Mouse (Mus musculus) heart, adult 2 months (tissue): ENCODE results near the gene Sh3bgrl3. TPM values are rescaled to one million over a fixed set of nuclear protein-coding genes. Genes with fewer than 3 reads are reported as not detected.

ENCODE experiments used
- DNase-seq, 2 experiments: peaks; one replicate each; pipeline ENCODE4 v3.0.0; 2021
- H3K27ac ChIP-seq: fragments of 200-600 bp; 2 replicates; pipeline ENCODE4 v1.8.1; 2022
- H3K27me3 ChIP-seq: fragments of 200-500 bp; 2 replicates; pipeline ENCODE4 v1.6.1; 2012; ENCODE audit warnings: mild to moderate bottlenecking, low read length, inconsistent platforms, mixed read lengths; ENCODE audit not compliant: control insufficient read depth, insufficient read depth
- H3K36me3 ChIP-seq: fragments of 200-500 bp; 2 replicates; pipeline ENCODE4 v1.6.1; 2012; ENCODE audit warnings: low read length, inconsistent platforms; ENCODE audit not compliant: control insufficient read depth, insufficient read depth
- H3K4me1 ChIP-seq: fragments of 200-500 bp; 2 replicates; pipeline ENCODE4 v1.6.1; 2011; ENCODE audit warnings: low read length; ENCODE audit not compliant: control insufficient read depth, insufficient read depth
- H3K4me3 ChIP-seq: fragments of 200-600 bp; 2 replicates; pipeline ENCODE4 v1.8.1; 2022
- H3K79me2 ChIP-seq: fragments of 200-500 bp; replicated peaks from 2 replicates; pipeline ENCODE4 v1.6.1; 2012; ENCODE audit warnings: mild to moderate bottlenecking, inconsistent platforms, low read length, moderate library complexity, mixed read lengths; ENCODE audit not compliant: control insufficient read depth, insufficient read depth
- H3K9ac ChIP-seq: fragments of 200-500 bp; 2 replicates; pipeline ENCODE4 v1.6.1; 2012; ENCODE audit warnings: low read depth, mild to moderate bottlenecking, control low read depth, inconsistent platforms, low read length, mixed read lengths
- CTCF ChIP-seq: fragments of 200-600 bp; IDR thresholded peaks from 2 replicates; pipeline ENCODE4 v1.8.1; 2022; ENCODE audit warnings: antibody characterized with exemption, mild to moderate bottlenecking, moderate library complexity
- EP300 ChIP-seq: fragments of 200-500 bp; IDR thresholded peaks from 2 replicates; pipeline ENCODE4 v1.6.1; 2011; ENCODE audit warnings: low read depth, low read length, control low read depth; ENCODE audit not compliant: insufficient read depth
- POLR2A ChIP-seq: fragments of 200-500 bp; IDR thresholded peaks from 2 replicates; pipeline ENCODE4 v1.6.1; 2011; ENCODE audit warnings: mild to moderate bottlenecking, low read depth, low read length, control low read depth; ENCODE audit not compliant: insufficient read depth
- WGBS: fragments of 180-500 bp; shearing (Covaris S2); methylation state at CpG from one replicate; pipeline ENCODE4 v1.1.7; 2018; 5-methylcytosine and 5-hydroxymethylcytosine counted together
- intact Hi-C: fragments of 180-260 bp; cut with DNase I; formaldehyde crosslinking; loops from one replicate; pipeline ENCODE4 v1.15.1; 2025
- polyA plus RNA-seq: library from polyadenylated mRNA; depleted of rRNA; stranded (reverse); fragments of >200 nt; gene quantifications from 2 replicates; pipeline ENCODE4 v1.2.3, GENCODE M21; 2012
- total RNA-seq, 2 experiments: library from RNA; stranded (reverse); gene quantifications; 2 replicates each; pipeline ENCODE4 v1.2.3; 2021

The Sh3bgrl3 gene
- total and polyA plus RNA-seq, 3 experiments, result 34.3 to 139 (median 45.7) TPM

GRCm38 (mm10) chr4:134113356-134113994 lies 15.1 kb downstream of the Sh3bgrl3 start:
- 73% methylated on average over 10 of the region's 10 CpGs for WGBS
- no peaks in the 10 kb centered on the region for H3K27me3 ChIP-seq
- intact Hi-C loops, result no loop called here

GRCm38 (mm10) chr4:134112403-134112802 lies 16.2 kb downstream of the Sh3bgrl3 start:
- H3K27me3 ChIP-seq, result no peaks in the 10 kb centered on the region
- DNase-seq, result no peak
- no peaks in the 10 kb centered on the region for H3K4me1 ChIP-seq
- H3K79me2 ChIP-seq, result no peaks in the 10 kb centered on the region
- TF ChIP-seq POLR2A (no peak), EP300 (no peak), CTCF (no peak)
- intact Hi-C loops, result no loop called here
- WGBS, result 51% methylated on average over 6 of the region's 6 CpGs
- H3K36me3 ChIP-seq, result no peaks in the 10 kb centered on the region
- no peak overlapping the region for H3K9ac ChIP-seq
- no peak overlapping the region for H3K27ac ChIP-seq
- no peak overlapping the region for H3K4me3 ChIP-seq

More at GRCm38 (mm10) chr4:134113356-134113994, 15.1 kb downstream of the Sh3bgrl3 start:
- no peaks in the 10 kb centered on the region for H3K36me3 ChIP-seq
- H3K9ac ChIP-seq, result no peak overlapping the region
- no peaks in the 10 kb centered on the region for H3K79me2 ChIP-seq
- no peak overlapping the region for H3K27ac ChIP-seq
- TF ChIP-seq CTCF, result no peak
- no peak for TF ChIP-seq POLR2A
- no peak for TF ChIP-seq EP300
- DNase-seq, result no peak
- no peaks in the 10 kb centered on the region for H3K4me1 ChIP-seq
- H3K4me3 ChIP-seq, result no peak overlapping the region

- Histone ChIP-seq H3K4me3 (no peak overlapping the region), H3K9ac (no peak overlapping the region), H3K79me2 (no peaks in the 10 kb centered on the region), H3K27me3 (no peaks in the 10 kb centered on the region), H3K27ac (no peak overlapping the region), H3K4me1 (no peaks in the 10 kb centered on the region), H3K36me3 (no peaks in the 10 kb centered on the region)
- TF ChIP-seq POLR2A (no peak), EP300 (no peak), CTCF (no peak)
- WGBS, result 60% methylated on average over 3 of the region's 3 CpGs
- intact Hi-C loops, result no loop called here
- no peak for DNase-seq
These were observed 17.9 kb downstream of the Sh3bgrl3 start for GRCm38 (mm10) chr4:134110653-134111052.

GRCm38 (mm10) chr4:134108196-134108595 lies 20.4 kb downstream of the Sh3bgrl3 start:
- Histone ChIP-seq H3K79me2 (no peaks in the 10 kb centered on the region), H3K9ac (no peak overlapping the region), H3K4me1 (no peaks in the 10 kb centered on the region), H3K27ac (no peak overlapping the region), H3K4me3 (no peak overlapping the region), H3K27me3 (no peaks in the 10 kb centered on the region), H3K36me3 (no peaks in the 10 kb centered on the region)
- WGBS, result 65% methylated on average over 5 of the region's 5 CpGs
- intact Hi-C loops, result no loop called here
- no peak for DNase-seq
- TF ChIP-seq CTCF (no peak), POLR2A (no peak), EP300 (no peak)

- no peak overlapping the region for H3K27ac ChIP-seq
- no peaks in the 10 kb centered on the region for H3K27me3 ChIP-seq
- H3K79me2 ChIP-seq, result no peaks in the 10 kb centered on the region
- DNase-seq, result no peak
- H3K4me3 ChIP-seq, result no peak overlapping the region
- 85% methylated on average over 7 of the region's 7 CpGs for WGBS
- H3K9ac ChIP-seq, result no peak overlapping the region
- TF ChIP-seq EP300, result no peak
- TF ChIP-seq POLR2A, result no peak
- no peak for TF ChIP-seq CTCF
- H3K36me3 ChIP-seq, result no peaks in the 10 kb centered on the region
- intact Hi-C loops, result no loop called here
- no peaks in the 10 kb centered on the region for H3K4me1 ChIP-seq
These were observed 20.9 kb downstream of the Sh3bgrl3 start for GRCm38 (mm10) chr4:134107730-134108129.

- H3K27me3 ChIP-seq, result no peaks in the 10 kb centered on the region
These were observed 22.5 kb downstream of the Sh3bgrl3 start for GRCm38 (mm10) chr4:134106105-134106504.

More at GRCm38 (mm10) chr4:134106105-134106504, 22.5 kb downstream of the Sh3bgrl3 start:
- intact Hi-C loops, result no loop called here
- Histone ChIP-seq H3K36me3 (no peaks in the 10 kb centered on the region), H3K4me3 (no peak overlapping the region), H3K27ac (no peak overlapping the region), H3K9ac (no peak overlapping the region), H3K4me1 (no peaks in the 10 kb centered on the region), H3K79me2 (no peaks in the 10 kb centered on the region)
- no peak for TF ChIP-seq EP300
- TF ChIP-seq POLR2A, result no peak
- TF ChIP-seq CTCF, result no peak
- 63% methylated on average over 7 of the region's 7 CpGs for WGBS
- no peak for DNase-seq
